Mouse (Mus musculus) gastrocnemius, postnatal 10 days (tissue): ENCODE data around the gene Crlf2. TPM values are rescaled to one million over a fixed set of nuclear protein-coding genes. Genes with fewer than 3 reads are reported as not detected.

Experiments
- DNase-seq: peaks from one replicate; pipeline ENCODE4 v3.0.0; 2021; ENCODE audit warnings: mixed read lengths
- total RNA-seq, 2 experiments: library from RNA; stranded (reverse); gene quantifications; 2 replicates each; pipeline ENCODE4 v1.2.3; 2021

Gene Crlf2
- total RNA-seq, 2 experiments from 2014 or later: 10.4 to 13.1 TPM

- DNase-seq: no peak
Observed at GRCm38 (mm10) chr5:109548712-109549111, 10.1 kb downstream of the Crlf2 start.

- DNase-seq: no peak
Observed at GRCm38 (mm10) chr5:109547112-109547511, 11.7 kb downstream of the Crlf2 start.

DNA sequence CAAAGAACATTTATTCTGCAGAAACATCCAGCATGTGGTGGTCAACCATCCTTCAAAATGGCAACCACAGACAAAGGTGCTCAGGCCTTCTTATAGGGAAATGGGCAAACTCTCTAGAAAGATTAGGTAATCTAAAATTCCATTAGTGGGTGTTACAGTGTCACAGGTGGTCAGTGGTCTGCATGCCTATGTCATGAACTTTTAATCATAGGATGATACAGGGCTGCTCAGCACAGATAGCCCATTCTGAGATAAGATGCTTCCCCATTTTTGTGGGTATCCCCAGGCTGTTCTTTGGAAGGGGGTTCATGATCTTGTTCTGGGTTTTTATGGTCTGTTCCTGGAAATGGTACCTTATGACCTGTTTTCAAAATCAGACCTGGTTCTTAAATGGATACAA lies 49.1 kb downstream of the Crlf2 start:
- DNase-seq: no peak

DNA sequence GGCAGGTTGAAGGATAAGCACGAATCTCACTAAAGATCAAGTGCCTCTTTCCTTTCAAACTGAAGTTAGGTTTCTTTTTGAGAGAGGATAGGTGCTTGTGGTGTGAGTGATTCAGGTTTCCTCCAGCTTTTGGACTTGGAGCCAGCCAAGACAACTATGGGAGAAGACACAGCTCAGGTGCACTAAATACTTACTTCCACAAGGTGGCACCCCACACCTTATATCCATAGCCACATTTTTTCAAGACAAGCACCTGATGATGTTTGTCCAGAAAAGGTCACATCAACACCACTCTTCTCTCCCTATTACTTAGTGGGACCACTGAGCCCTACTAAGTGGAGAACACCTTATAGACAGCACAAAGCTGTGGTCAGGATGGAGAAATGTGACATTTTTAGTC lies 52.1 kb downstream of the Crlf2 start:
- no peak for DNase-seq

Other genes starting within 250 kb of the Crlf2 start
- not detected for gene Vmn2r16, start 228.8 kb downstream of the Crlf2 start, total RNA-seq
- gene Vmn2r17, start 139.3 kb downstream of the Crlf2 start, total RNA-seq: not detected
- under 1 TPM; 0.56 to 0.84 TPM for gene 5430403G16Rik, start 132.0 kb upstream of the Crlf2 start, total RNA-seq
- 1 to 10 TPM; 2.7 to 4.1 TPM for gene 4930522L14Rik, start 192.9 kb upstream of the Crlf2 start, total RNA-seq